Mouse (Mus musculus): ENCODE data around the gene Slc44a2. TPM values are rescaled to one million over a fixed set of nuclear protein-coding genes. Genes with fewer than 3 reads are reported as not detected.

Gene Slc44a2
- polyA plus RNA-seq, 1 experiment from 2014 or later, result 79.9 TPM

- Histone ChIP-seq H3K27me3 (ENCODE audit: control insufficient read depth, insufficient read depth, low read length) (no peaks in the 10 kb centered on the region), H3K36me3 (ENCODE audit: control insufficient read depth, insufficient read depth, low read length) (peaks cover 10% of the 10 kb centered on the region; the same call in 1 of the 2 replicates), H3K27ac (replicated peaks; ENCODE audit: low read depth, low read length) (no peak overlapping the region), H3K9me3 (ENCODE audit: control insufficient read depth, low read length) (no peaks in the 10 kb centered on the region), H3K4me2 (ENCODE audit: low read depth, severe bottlenecking) (no peak overlapping the region), H3K9ac (ENCODE audit: low read length) (no peak overlapping the region), H3K4me3 (ENCODE audit: low read depth, low read length) (no peak overlapping the region), H3K4me1 (ENCODE audit: control insufficient read depth, insufficient read depth, low read length) (no peaks in the 10 kb centered on the region)
- ATAC-seq (ENCODE audit: insufficient number of reproducible peaks, low FRiP score, low TSS enrichment, low read depth) (no peak), DNase-seq (ENCODE audit: low spot score) (no peak)
These were observed 63.5 kb downstream of the Slc44a2 start for GRCm38 (mm10) chr9:21383966-21384365.

GRCm38 (mm10) chr9:21392646-21393175, 72.2 kb downstream of the Slc44a2 start:
- Histone ChIP-seq H3K9ac (ENCODE audit: low read length) (no peak overlapping the region), H3K9me3 (ENCODE audit: control insufficient read depth, low read length) (no peaks in the 10 kb centered on the region), H3K4me1 (ENCODE audit: control insufficient read depth, insufficient read depth, low read length) (no peaks in the 10 kb centered on the region), H3K36me3 (ENCODE audit: control insufficient read depth, insufficient read depth, low read length) (peaks cover 57% of the 10 kb centered on the region), H3K4me2 (ENCODE audit: low read depth, severe bottlenecking) (no peak overlapping the region), H3K4me3 (ENCODE audit: low read depth, low read length) (no peak overlapping the region), H3K27ac (replicated peaks; ENCODE audit: low read depth, low read length) (no peak overlapping the region), H3K27me3 (ENCODE audit: control insufficient read depth, insufficient read depth, low read length) (no peaks in the 10 kb centered on the region)
- ATAC-seq (ENCODE audit: insufficient number of reproducible peaks, low FRiP score, low TSS enrichment, low read depth), result no peak
- WGBS, result 91% methylated on average over 10 of the region's 10 CpGs
- DNase-seq (ENCODE audit: low spot score), result no peak

GRCm38 (mm10) chr9:21395692-21396091, 75.2 kb downstream of the Slc44a2 start:
- no peak overlapping the region for H3K4me3 ChIP-seq (ENCODE audit: low read depth, low read length)
- no peak overlapping the region for H3K27ac ChIP-seq (replicated peaks; ENCODE audit: low read depth, low read length)
- no peak for DNase-seq (ENCODE audit: low spot score)
- no peaks in the 10 kb centered on the region for H3K4me1 ChIP-seq (ENCODE audit: control insufficient read depth, insufficient read depth, low read length)
- no peaks in the 10 kb centered on the region for H3K9me3 ChIP-seq (ENCODE audit: control insufficient read depth, low read length)
- WGBS, result 94% methylated on average over 3 of the region's 3 CpGs
- H3K27me3 ChIP-seq (ENCODE audit: control insufficient read depth, insufficient read depth, low read length), result no peaks in the 10 kb centered on the region
- peaks cover 42% of the 10 kb centered on the region for H3K36me3 ChIP-seq (ENCODE audit: control insufficient read depth, insufficient read depth, low read length)
- H3K4me2 ChIP-seq (ENCODE audit: low read depth, severe bottlenecking), result no peak overlapping the region
- no peak overlapping the region for H3K9ac ChIP-seq (ENCODE audit: low read length)
- ATAC-seq (ENCODE audit: insufficient number of reproducible peaks, low FRiP score, low TSS enrichment, low read depth), result no peak

GRCm38 (mm10) chr9:21397170-21397569, 76.7 kb downstream of the Slc44a2 start:
- WGBS, result 94% methylated on average over 3 of the region's 3 CpGs
- Histone ChIP-seq H3K9me3 (ENCODE audit: control insufficient read depth, low read length) (no peaks in the 10 kb centered on the region), H3K27me3 (ENCODE audit: control insufficient read depth, insufficient read depth, low read length) (no peaks in the 10 kb centered on the region), H3K4me2 (ENCODE audit: low read depth, severe bottlenecking) (no peak overlapping the region), H3K4me1 (ENCODE audit: control insufficient read depth, insufficient read depth, low read length) (no peaks in the 10 kb centered on the region), H3K9ac (ENCODE audit: low read length) (no peak overlapping the region), H3K27ac (replicated peaks; ENCODE audit: low read depth, low read length) (no peak overlapping the region), H3K36me3 (ENCODE audit: control insufficient read depth, insufficient read depth, low read length) (peaks cover 39% of the 10 kb centered on the region), H3K4me3 (ENCODE audit: low read depth, low read length) (no peak overlapping the region)
- DNase-seq (ENCODE audit: low spot score) (no peak), ATAC-seq (ENCODE audit: insufficient number of reproducible peaks, low FRiP score, low TSS enrichment, low read depth) (no peak)

- Histone ChIP-seq H3K27me3 (ENCODE audit: control insufficient read depth, insufficient read depth, low read length) (no peaks in the 10 kb centered on the region), H3K9ac (ENCODE audit: low read length) (no peak overlapping the region), H3K4me1 (ENCODE audit: control insufficient read depth, insufficient read depth, low read length) (no peaks in the 10 kb centered on the region), H3K4me3 (ENCODE audit: low read depth, low read length) (no peak overlapping the region), H3K9me3 (ENCODE audit: control insufficient read depth, low read length) (no peaks in the 10 kb centered on the region; the same call in 1 of the 2 replicates), H3K27ac (replicated peaks; ENCODE audit: low read depth, low read length) (no peak overlapping the region), H3K4me2 (ENCODE audit: low read depth, severe bottlenecking) (no peak overlapping the region), H3K36me3 (ENCODE audit: control insufficient read depth, insufficient read depth, low read length) (peaks cover 45% of the 10 kb centered on the region)
- DNase-seq (ENCODE audit: low spot score) (no peak), ATAC-seq (ENCODE audit: insufficient number of reproducible peaks, low FRiP score, low TSS enrichment, low read depth) (no peak)
- WGBS, result 96% methylated on average over 9 of the region's 9 CpGs
These were observed 80.5 kb downstream of the Slc44a2 start for GRCm38 (mm10) chr9:21401042-21401441.

- Histone ChIP-seq H3K9ac (ENCODE audit: low read length) (no peak overlapping the region), H3K27me3 (ENCODE audit: control insufficient read depth, insufficient read depth, low read length) (no peaks in the 10 kb centered on the region), H3K4me2 (ENCODE audit: low read depth, severe bottlenecking) (no peak overlapping the region), H3K9me3 (ENCODE audit: control insufficient read depth, low read length) (no peaks in the 10 kb centered on the region; the same call in 1 of the 2 replicates), H3K27ac (replicated peaks; ENCODE audit: low read depth, low read length) (no peak overlapping the region), H3K36me3 (ENCODE audit: control insufficient read depth, insufficient read depth, low read length) (peaks cover 44% of the 10 kb centered on the region), H3K4me3 (ENCODE audit: low read depth, low read length) (no peak overlapping the region), H3K4me1 (ENCODE audit: control insufficient read depth, insufficient read depth, low read length) (no peaks in the 10 kb centered on the region)
- ATAC-seq (ENCODE audit: insufficient number of reproducible peaks, low FRiP score, low TSS enrichment, low read depth) (no peak), DNase-seq (ENCODE audit: low spot score) (no peak)
- WGBS, result 88% methylated on average over 11 of the region's 11 CpGs
These were observed 82.3 kb downstream of the Slc44a2 start for GRCm38 (mm10) chr9:21402764-21403253.

GRCm38 (mm10) chr9:21403745-21404144, 83.2 kb downstream of the Slc44a2 start:
- Histone ChIP-seq H3K27ac (replicated peaks; ENCODE audit: low read depth, low read length) (no peak overlapping the region), H3K27me3 (ENCODE audit: control insufficient read depth, insufficient read depth, low read length) (no peaks in the 10 kb centered on the region), H3K9me3 (ENCODE audit: control insufficient read depth, low read length) (no peaks in the 10 kb centered on the region; the same call in 1 of the 2 replicates), H3K4me1 (ENCODE audit: control insufficient read depth, insufficient read depth, low read length) (no peaks in the 10 kb centered on the region), H3K9ac (ENCODE audit: low read length) (no peak overlapping the region), H3K4me2 (ENCODE audit: low read depth, severe bottlenecking) (no peak overlapping the region), H3K4me3 (ENCODE audit: low read depth, low read length) (no peak overlapping the region), H3K36me3 (ENCODE audit: control insufficient read depth, insufficient read depth, low read length) (peaks cover 41% of the 10 kb centered on the region)
- 95% methylated on average over 5 of the region's 5 CpGs for WGBS
- ATAC-seq (ENCODE audit: insufficient number of reproducible peaks, low FRiP score, low TSS enrichment, low read depth), result no peak
- DNase-seq (ENCODE audit: low spot score), result no peak
